Mouse (Mus musculus): ENCODE measurements at regions not wholly inside any gene's neighbourhood (a gene's known extent, or its start where the extent isn't known, plus 50 kb on each side); places are given as distances from the start of the nearest gene placed in this dataset.
A peak's percentile ranks its signal among the peaks of the same experiment; 100 is the strongest.

- no peaks in the 10 kb centered on the region for H3K36me3 ChIP-seq
- H3K27ac ChIP-seq (replicated peaks) = no peak overlapping the region
- H3K9ac ChIP-seq = no peak overlapping the region
- H3K9me3 ChIP-seq = no peaks in the 10 kb centered on the region
- H3K4me3 ChIP-seq = no peak overlapping the region
- no peak overlapping the region for H3K4me2 ChIP-seq
- no peaks in the 10 kb centered on the region for H3K27me3 ChIP-seq
- H3K4me1 ChIP-seq (replicated peaks) = peaks cover 6% of the 10 kb centered on the region; the same call in 1 of the 2 replicates
- WGBS = 83% methylated on average over 4 of the region's 4 CpGs
- ATAC-seq (ENCODE audit: low FRiP score, low read depth) = no peak
These were observed 503.4 kb upstream of the Gm10131 start for GRCm38 (mm10) chr8:34614987-34615386.

- Histone ChIP-seq H3K4me3 (no peak overlapping the region), H3K4me2 (no peak overlapping the region), H3K36me3 (no peaks in the 10 kb centered on the region), H3K9ac (no peak overlapping the region), H3K9me3 (no peaks in the 10 kb centered on the region), H3K27ac (replicated peaks) (no peak overlapping the region), H3K27me3 (no peaks in the 10 kb centered on the region), H3K4me1 (replicated peaks) (peaks cover 6% of the 10 kb centered on the region; the same call in 1 of the 2 replicates)
- 53% methylated on average over 10 of the region's 10 CpGs for whole genome bisulfite sequencing
- peak; percentile 85 for ATAC-seq (ENCODE audit: low FRiP score, low read depth)
These were observed 502.5 kb upstream of the Gm10131 start for GRCm38 (mm10) chr8:34614031-34614526.

GRCm38 (mm10) chr8:34613138-34613537 lies 501.6 kb upstream of the Gm10131 start:
- ATAC-seq (ENCODE audit: low FRiP score, low read depth) = no peak
- WGBS = 88% methylated on average over 5 of the region's 5 CpGs
- Histone ChIP-seq H3K36me3 (no peaks in the 10 kb centered on the region), H3K9me3 (no peaks in the 10 kb centered on the region), H3K27me3 (no peaks in the 10 kb centered on the region), H3K27ac (replicated peaks) (no peak overlapping the region), H3K4me1 (replicated peaks) (peaks cover 6% of the 10 kb centered on the region; the same call in 1 of the 2 replicates), H3K9ac (no peak overlapping the region), H3K4me2 (no peak overlapping the region), H3K4me3 (no peak overlapping the region)

- Histone ChIP-seq H3K9ac (no peak overlapping the region), H3K27me3 (no peaks in the 10 kb centered on the region), H3K9me3 (no peaks in the 10 kb centered on the region), H3K36me3 (no peaks in the 10 kb centered on the region), H3K4me1 (replicated peaks) (peaks cover 6% of the 10 kb centered on the region; the same call in 1 of the 2 replicates), H3K4me3 (no peak overlapping the region), H3K4me2 (no peak overlapping the region), H3K27ac (replicated peaks) (no peak overlapping the region)
- ATAC-seq (ENCODE audit: low FRiP score, low read depth) = no peak
- WGBS = 69% methylated on average over 3 of the region's 3 CpGs
These were observed 500.9 kb upstream of the Gm10131 start for GRCm38 (mm10) chr8:34612396-34612795.

- peaks cover 6% of the 10 kb centered on the region; the same call in 1 of the 2 replicates for H3K4me1 ChIP-seq (replicated peaks)
- H3K36me3 ChIP-seq = no peaks in the 10 kb centered on the region
- ATAC-seq (ENCODE audit: low FRiP score, low read depth) = no peak
These were observed 498.6 kb upstream of the Gm10131 start for GRCm38 (mm10) chr8:34610186-34610585.

GRCm38 (mm10) chr8:34607426-34607825 lies 495.9 kb upstream of the Gm10131 start:
- H3K27me3 ChIP-seq = no peaks in the 10 kb centered on the region
- H3K36me3 ChIP-seq = no peaks in the 10 kb centered on the region
- no peaks in the 10 kb centered on the region for H3K9me3 ChIP-seq
- no peaks in the 10 kb centered on the region for H3K4me1 ChIP-seq (replicated peaks)
- no peak for ATAC-seq (ENCODE audit: low FRiP score, low read depth)
- 97% methylated on average over 2 of the region's 2 CpGs for WGBS
- no peak overlapping the region for H3K9ac ChIP-seq
- no peak overlapping the region for H3K4me3 ChIP-seq
- no peak overlapping the region for H3K4me2 ChIP-seq
- no peak overlapping the region for H3K27ac ChIP-seq (replicated peaks)

More at GRCm38 (mm10) chr8:34610186-34610585, 498.6 kb upstream of the Gm10131 start:
- H3K27me3 ChIP-seq = no peaks in the 10 kb centered on the region
- no peak overlapping the region for H3K4me2 ChIP-seq
- H3K27ac ChIP-seq (replicated peaks) = no peak overlapping the region
- H3K4me3 ChIP-seq = no peak overlapping the region
- H3K9me3 ChIP-seq = no peaks in the 10 kb centered on the region
- H3K9ac ChIP-seq = no peak overlapping the region

- Histone ChIP-seq H3K4me3 (no peak overlapping the region), H3K27me3 (no peaks in the 10 kb centered on the region), H3K9me3 (no peaks in the 10 kb centered on the region), H3K27ac (replicated peaks) (no peak overlapping the region), H3K4me1 (replicated peaks) (no peaks in the 10 kb centered on the region), H3K36me3 (no peaks in the 10 kb centered on the region), H3K9ac (no peak overlapping the region), H3K4me2 (no peak overlapping the region)
- 97% methylated on average over 2 of the region's 2 CpGs for WGBS
- ATAC-seq (ENCODE audit: low FRiP score, low read depth) = no peak
These were observed 493.5 kb upstream of the Gm10131 start for GRCm38 (mm10) chr8:34605031-34605430.

GRCm38 (mm10) chr8:34604581-34604980 lies 493.0 kb upstream of the Gm10131 start:
- Histone ChIP-seq H3K27ac (replicated peaks) (no peak overlapping the region), H3K27me3 (no peaks in the 10 kb centered on the region), H3K4me1 (replicated peaks) (no peaks in the 10 kb centered on the region), H3K36me3 (no peaks in the 10 kb centered on the region), H3K4me2 (no peak overlapping the region), H3K9me3 (no peaks in the 10 kb centered on the region), H3K4me3 (no peak overlapping the region), H3K9ac (no peak overlapping the region)
- WGBS = 90% methylated on average over 2 of the region's 2 CpGs
- no peak for ATAC-seq (ENCODE audit: low FRiP score, low read depth)

GRCm38 (mm10) chr8:34601426-34601953 lies 490.0 kb upstream of the Gm10131 start:
- no peaks in the 10 kb centered on the region for H3K9me3 ChIP-seq
- H3K9ac ChIP-seq = no peak overlapping the region
- no peak overlapping the region for H3K4me2 ChIP-seq
- no peaks in the 10 kb centered on the region for H3K4me1 ChIP-seq (replicated peaks)
- no peaks in the 10 kb centered on the region for H3K36me3 ChIP-seq
- no peaks in the 10 kb centered on the region for H3K27me3 ChIP-seq
- WGBS = 71% methylated on average over 3 of the region's 3 CpGs
- no peak overlapping the region for H3K27ac ChIP-seq (replicated peaks)
- no peak overlapping the region for H3K4me3 ChIP-seq
- no peak for ATAC-seq (ENCODE audit: low FRiP score, low read depth)

- H3K36me3 ChIP-seq = no peaks in the 10 kb centered on the region
- no peak overlapping the region for H3K4me3 ChIP-seq
- no peak for ATAC-seq (ENCODE audit: low FRiP score, low read depth)
- 67% methylated on average over 5 of the region's 5 CpGs for WGBS
- no peaks in the 10 kb centered on the region for H3K4me1 ChIP-seq (replicated peaks)
- H3K4me2 ChIP-seq = no peak overlapping the region
- H3K9me3 ChIP-seq = no peaks in the 10 kb centered on the region
- no peaks in the 10 kb centered on the region for H3K27me3 ChIP-seq
- no peak overlapping the region for H3K27ac ChIP-seq (replicated peaks)
- H3K9ac ChIP-seq = no peak overlapping the region
These were observed 489.3 kb upstream of the Gm10131 start for GRCm38 (mm10) chr8:34600880-34601279.

- Histone ChIP-seq H3K4me3 (no peak overlapping the region), H3K9me3 (no peaks in the 10 kb centered on the region), H3K4me2 (no peak overlapping the region), H3K4me1 (replicated peaks) (no peaks in the 10 kb centered on the region), H3K27me3 (no peaks in the 10 kb centered on the region), H3K36me3 (no peaks in the 10 kb centered on the region), H3K9ac (no peak overlapping the region), H3K27ac (replicated peaks) (no peak overlapping the region)
- no peak for ATAC-seq (ENCODE audit: low FRiP score, low read depth)
- WGBS = 79% methylated on average over 5 of the region's 5 CpGs
These were observed 485.1 kb upstream of the Gm10131 start for GRCm38 (mm10) chr8:34596593-34596992.

- no peaks in the 10 kb centered on the region for H3K36me3 ChIP-seq
- no peak overlapping the region for H3K4me3 ChIP-seq
- no peak overlapping the region for H3K27ac ChIP-seq (replicated peaks)
- no peak for ATAC-seq (ENCODE audit: low FRiP score, low read depth)
- no peak overlapping the region for H3K4me2 ChIP-seq
- no peaks in the 10 kb centered on the region for H3K9me3 ChIP-seq
- 94% methylated on average over 8 of the region's 8 CpGs for WGBS
- H3K27me3 ChIP-seq = no peaks in the 10 kb centered on the region
- H3K4me1 ChIP-seq (replicated peaks) = no peaks in the 10 kb centered on the region
- H3K9ac ChIP-seq = no peak overlapping the region
These were observed 479.6 kb upstream of the Gm10131 start for GRCm38 (mm10) chr8:34590976-34591749.
